Comparison of ENCODE assay signal across 8 mouse cellular contexts in the genomic region with DNA sequence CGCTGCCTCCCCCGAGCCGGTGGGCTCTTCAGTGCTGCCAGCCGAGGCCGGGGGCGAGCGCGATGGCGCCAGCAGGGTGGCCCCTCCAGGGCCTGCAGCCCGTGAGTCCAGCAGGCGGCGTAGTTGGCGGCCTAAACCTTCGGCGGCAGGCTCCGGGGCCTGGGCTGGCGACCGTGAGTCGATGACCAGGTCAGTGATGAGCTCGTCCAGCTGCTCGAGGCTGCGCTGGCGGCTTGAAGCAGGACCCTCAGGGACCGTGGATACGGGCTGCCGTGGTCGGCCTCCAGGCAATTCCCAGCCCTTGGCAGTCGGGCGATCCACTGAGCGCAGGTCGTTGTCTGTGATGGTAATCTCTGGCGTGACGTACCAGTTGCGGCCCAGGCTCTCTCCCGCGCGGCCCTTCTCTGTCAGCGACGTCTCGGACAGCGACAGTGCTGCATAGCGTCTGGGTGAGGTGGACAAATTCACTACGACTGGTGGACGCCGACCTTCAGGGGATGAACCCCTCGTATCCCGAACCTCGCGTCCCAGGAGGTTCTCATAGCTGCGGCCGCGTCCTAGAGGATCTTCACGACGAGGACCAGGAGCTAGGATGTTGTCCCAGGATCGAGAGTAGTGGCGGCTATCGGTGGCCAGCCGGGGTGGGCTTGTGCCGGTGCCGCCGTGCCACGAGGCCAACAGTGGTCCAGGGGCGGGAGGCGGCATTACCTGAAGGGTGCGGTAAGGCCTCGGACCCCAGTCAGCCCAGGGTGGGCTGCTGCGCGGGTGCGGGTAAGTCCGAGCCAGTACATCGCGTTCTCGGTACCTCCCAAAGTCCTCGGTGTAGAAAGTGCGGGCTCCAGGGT. TPM values are rescaled to one million over a fixed set of nuclear protein-coding genes. Genes with fewer than 3 reads are reported as not detected.
DNase-seq lines count a peak whose midpoint lies in the region; ATAC-seq and TF ChIP-seq lines count a peak whose summit lies in the region.

No protein-coding gene starts in this region.

- intact Hi-C loops in heart, postnatal 25 days (cut with DNase I): no loop called here

- peaks cover 77% of the 10 kb centered on the region for H3K4me1 ChIP-seq in heart, embryonic 10.5 days
- H3K4me1 ChIP-seq in ES-Bruce4 (ENCODE audit: control insufficient read depth, insufficient read depth, low read length): peaks cover 2% of the 10 kb centered on the region
- peaks cover 59% of the 10 kb centered on the region for H3K4me1 ChIP-seq in intestine, embryonic 14.5 days (replicated peaks; ENCODE audit: control insufficient read depth, insufficient read depth, low read length)
- H3K4me1 ChIP-seq in midbrain, embryonic 16.5 days (ENCODE audit: control insufficient read depth, insufficient read depth, low read length): peaks cover 60% of the 10 kb centered on the region

- H3K9ac ChIP-seq in ES-Bruce4 (ENCODE audit: low read depth, poor library complexity, severe bottlenecking): no peak overlapping the region
- no peak overlapping the region for H3K9ac ChIP-seq in intestine, embryonic 14.5 days (ENCODE audit: low read length)
- no peak overlapping the region for H3K9ac ChIP-seq in midbrain, embryonic 16.5 days (ENCODE audit: low read depth, low read length)

- peaks cover 9% of the 10 kb centered on the region for H3K36me3 ChIP-seq in heart, embryonic 10.5 days
- no peaks in the 10 kb centered on the region for H3K36me3 ChIP-seq in ES-Bruce4 (ENCODE audit: control insufficient read depth, insufficient read depth, low read length, poor library complexity, severe bottlenecking)
- H3K36me3 ChIP-seq in intestine, embryonic 14.5 days (ENCODE audit: control insufficient read depth, insufficient read depth, low read length): peaks cover 3% of the 10 kb centered on the region; the same call in 1 of the 2 replicates
- peaks cover 17% of the 10 kb centered on the region; the same call in 1 of the 2 replicates for H3K36me3 ChIP-seq in midbrain, embryonic 16.5 days (ENCODE audit: control insufficient read depth, insufficient read depth, low read length)

- peaks cover 61% of the 10 kb centered on the region for H3K27me3 ChIP-seq in heart, embryonic 10.5 days (ENCODE audit: insufficient read depth, poor library complexity, severe bottlenecking)
- peaks cover 5% of the 10 kb centered on the region; the same call in 1 of the 2 replicates for H3K27me3 ChIP-seq in ES-Bruce4 (ENCODE audit: control insufficient read depth, insufficient read depth, low read length, poor library complexity, severe bottlenecking)
- peaks cover 50% of the 10 kb centered on the region for H3K27me3 ChIP-seq in intestine, embryonic 14.5 days (replicated peaks; ENCODE audit: control insufficient read depth, insufficient read depth, low read length)
- peaks cover 49% of the 10 kb centered on the region for H3K27me3 ChIP-seq in midbrain, embryonic 16.5 days (ENCODE audit: control insufficient read depth, insufficient read depth, low read depth, low read length)

- TF ChIP-seq CTCF in ES-Bruce4 (IDR thresholded peaks at IDR 0.05; ENCODE audit: low read depth, low read length): peak; percentile 13

- no peak for ATAC-seq in intestine, embryonic 14.5 days (replicated peaks; ENCODE audit: low FRiP score, low TSS enrichment, low read depth)
- ATAC-seq in midbrain, embryonic 16.5 days: no peak

- peak overlapping the region; percentile 35 for H3K4me2 ChIP-seq in intestine, embryonic 14.5 days (ENCODE audit: low read length)
- peak overlapping the region; percentile 27 for H3K4me2 ChIP-seq in midbrain, embryonic 16.5 days (ENCODE audit: low read length)

- 0 out of 2 replicates have a peak overlapping the region, but pooled peaks have one; percentile 17 for H3K27ac ChIP-seq in heart, embryonic 10.5 days
- H3K27ac ChIP-seq in ES-Bruce4 (ENCODE audit: insufficient read depth, low read length): no peak overlapping the region
- no peak overlapping the region for H3K27ac ChIP-seq in intestine, embryonic 14.5 days (ENCODE audit: low read depth)
- H3K27ac ChIP-seq in midbrain, embryonic 16.5 days (ENCODE audit: low read length): no peak overlapping the region

- no peak for TF ChIP-seq EP300 in ES-Bruce4 (IDR thresholded peaks at IDR 0.05; ENCODE audit: insufficient read depth, low read depth, low read length)

- WGBS in heart, embryonic 10.5 days: 4% methylated on average over 75 of the region's 75 CpGs
- 6% methylated on average over 75 of the region's 75 CpGs for WGBS in intestine, embryonic 14.5 days
- 12% methylated on average over 75 of the region's 75 CpGs for WGBS in midbrain, embryonic 16.5 days

- no peak for TF ChIP-seq POLR2A in ES-Bruce4 (IDR thresholded peaks at IDR 0.05; ENCODE audit: insufficient read depth, low read length)

- H3K4me3 ChIP-seq in heart, embryonic 10.5 days: peak overlapping the region; percentile 49
- peak overlapping the region; percentile 3; the same call in 1 of the 2 replicates for H3K4me3 ChIP-seq in ES-Bruce4 (ENCODE audit: low read depth, low read length)
- peak overlapping the region; percentile 24 for H3K4me3 ChIP-seq in intestine, embryonic 14.5 days (ENCODE audit: low read depth, low read length)
- H3K4me3 ChIP-seq in midbrain, embryonic 16.5 days (ENCODE audit: low read depth, low read length): peak overlapping the region; percentile 4

- H3K9me3 ChIP-seq in heart, embryonic 10.5 days: no peaks in the 10 kb centered on the region
- no peaks in the 10 kb centered on the region for H3K9me3 ChIP-seq in ES-Bruce4 (replicated peaks; ENCODE audit: control insufficient read depth, insufficient read depth, low read length, poor library complexity, severe bottlenecking)
- H3K9me3 ChIP-seq in intestine, embryonic 14.5 days (ENCODE audit: control insufficient read depth, low read length): no peaks in the 10 kb centered on the region
- H3K9me3 ChIP-seq in midbrain, embryonic 16.5 days (replicated peaks; ENCODE audit: control insufficient read depth, low read length, poor library complexity, severe bottlenecking): no peaks in the 10 kb centered on the region

- DNase-seq in heart, embryonic 10.5 days (ENCODE audit: low spot score): no peak
- no peak for DNase-seq in heart, postnatal 25 days (ENCODE audit: low spot score)
- DNase-seq in embryo, embryonic 9.5 days (ENCODE audit: extremely low spot score): peak; percentile 63
- peak; percentile 72 for DNase-seq in intestine, embryonic 14.5 days (ENCODE audit: low spot score)
- no peak for DNase-seq in ovary, postnatal 14 days (ENCODE audit: low spot score)
- no peak for DNase-seq in adrenal gland, postnatal 4 days (ENCODE audit: low spot score in 2 of 2)

RNA-seq across cellular contexts. Expression of a gene that starts 3.1 kb away (rescaled TPM):
- 160 and 170 TPM in 2 replicates for polyA plus RNA-seq in heart, embryonic 10.5 days (2016; fragmentation: Nextera tagmentation; extraction: Ambion mirVana)
- 10 to 100 TPM; 63.0 to 70.0 TPM for total RNA-seq in heart, postnatal 25 days (2021)
- polyA plus RNA-seq in ES-Bruce4 (2011; ENCODE audit: insufficient read depth, insufficient read length, low read depth, missing spikeins): 37.0 and 47.9 TPM in 2 replicates
- 278 and 287 TPM in 2 replicates for polyA plus RNA-seq in intestine, embryonic 14.5 days (2014; fragmentation: Nextera tagmentation; extraction: Ambion mirVana)
- polyA plus RNA-seq in midbrain, embryonic 16.5 days (2015; fragmentation: Nextera tagmentation; extraction: Ambion mirVana): 148 and 149 TPM in 2 replicates
- total RNA-seq in adrenal gland, postnatal 4 days (2021): 10 to 100 TPM; 74.7 to 80.0 TPM

RNA-seq across cellular contexts. Expression of a gene that starts 3.4 kb away (rescaled TPM):
- polyA plus RNA-seq in heart, embryonic 10.5 days (2016; fragmentation: Nextera tagmentation; extraction: Ambion mirVana): 0.08 TPM in 1 of 2 replicates, not detected in the other
- total RNA-seq in heart, postnatal 25 days (2021): under 1 TPM; 0.08 to 0.10 TPM
- polyA plus RNA-seq in ES-Bruce4 (2011; ENCODE audit: insufficient read depth, insufficient read length, low read depth, missing spikeins): 0.55 and 0.70 TPM in 2 replicates
- polyA plus RNA-seq in intestine, embryonic 14.5 days (2014; fragmentation: Nextera tagmentation; extraction: Ambion mirVana): 1.8 and 2.0 TPM in 2 replicates
- 11.4 and 14.9 TPM in 2 replicates for polyA plus RNA-seq in midbrain, embryonic 16.5 days (2015; fragmentation: Nextera tagmentation; extraction: Ambion mirVana)
- total RNA-seq in adrenal gland, postnatal 4 days (2021): 1 to 10 TPM; 4.6 to 5.3 TPM

RNA-seq across cellular contexts. Expression of a gene that starts 3.5 kb away (rescaled TPM):
- 1.6 and 3.7 TPM in 2 replicates for polyA plus RNA-seq in heart, embryonic 10.5 days (2016; fragmentation: Nextera tagmentation; extraction: Ambion mirVana)
- total RNA-seq in heart, postnatal 25 days (2021): 1 to 10 TPM; 1.3 to 3.2 TPM
- 0.65 and 3.7 TPM in 2 replicates for polyA plus RNA-seq in ES-Bruce4 (2011; ENCODE audit: insufficient read depth, insufficient read length, low read depth, missing spikeins)
- polyA plus RNA-seq in intestine, embryonic 14.5 days (2014; fragmentation: Nextera tagmentation; extraction: Ambion mirVana): 59.1 and 85.2 TPM in 2 replicates
- polyA plus RNA-seq in midbrain, embryonic 16.5 days (2015; fragmentation: Nextera tagmentation; extraction: Ambion mirVana): 0.50 and 2.4 TPM in 2 replicates
- 1 to 10 TPM; 4.1 to 7.1 TPM for total RNA-seq in adrenal gland, postnatal 4 days (2021)

RNA-seq across cellular contexts. Expression of a gene that starts 20.5 kb away (rescaled TPM):
- 336 and 382 TPM in 2 replicates for polyA plus RNA-seq in heart, embryonic 10.5 days (2016; fragmentation: Nextera tagmentation; extraction: Ambion mirVana)
- total RNA-seq in heart, postnatal 25 days (2021): 100 to 1,000 TPM; 209 to 218 TPM
- polyA plus RNA-seq in ES-Bruce4 (2011; ENCODE audit: insufficient read depth, insufficient read length, low read depth, missing spikeins): 107 and 122 TPM in 2 replicates
- 356 and 385 TPM in 2 replicates for polyA plus RNA-seq in intestine, embryonic 14.5 days (2014; fragmentation: Nextera tagmentation; extraction: Ambion mirVana)
- polyA plus RNA-seq in midbrain, embryonic 16.5 days (2015; fragmentation: Nextera tagmentation; extraction: Ambion mirVana): 374 and 380 TPM in 2 replicates
- 100 to 1,000 TPM; 171 to 191 TPM for total RNA-seq in adrenal gland, postnatal 4 days (2021)

RNA-seq across cellular contexts. Expression of a gene that starts 30.1 kb away (rescaled TPM):
- 57.9 and 69.6 TPM in 2 replicates for polyA plus RNA-seq in heart, embryonic 10.5 days (2016; fragmentation: Nextera tagmentation; extraction: Ambion mirVana)
- 10 to 100 TPM; 61.8 to 66.1 TPM for total RNA-seq in heart, postnatal 25 days (2021)
- polyA plus RNA-seq in ES-Bruce4 (2011; ENCODE audit: insufficient read depth, insufficient read length, low read depth, missing spikeins): 72.5 and 80.2 TPM in 2 replicates
- 59.2 and 65.6 TPM in 2 replicates for polyA plus RNA-seq in intestine, embryonic 14.5 days (2014; fragmentation: Nextera tagmentation; extraction: Ambion mirVana)
- polyA plus RNA-seq in midbrain, embryonic 16.5 days (2015; fragmentation: Nextera tagmentation; extraction: Ambion mirVana): 64.7 and 68.3 TPM in 2 replicates
- total RNA-seq in adrenal gland, postnatal 4 days (2021): 100 to 1,000 TPM; 117 to 128 TPM

Comparison
In these comparisons a context has a peak if more than half of its experiments do, and no peak if none do; other contexts are left out.
1. DNase-seq: peak in embryo, embryonic 9.5 days (single experiment) and intestine, embryonic 14.5 days (single experiment); none in heart, embryonic 10.5 days (single experiment), heart, postnatal 25 days (single experiment), ovary, postnatal 14 days (single experiment) and adrenal gland, postnatal 4 days (0 of 2).
2. RNA of a gene that starts 3.5 kb away (polyA plus RNA-seq): 59.1 to 85.2 TPM in intestine, embryonic 14.5 days; 0.65 to 3.7 TPM in ES-Bruce4, 1.6 to 3.7 TPM in heart, embryonic 10.5 days and 0.50 to 2.4 TPM in midbrain, embryonic 16.5 days; every median in the first group is over 10 times any median in the second.
3. Peak in every context shown above with its lines, with median percentiles within 50 percentile points of each other: H3K4me3 ChIP-seq.